Mouse (Mus musculus): ENCODE measurements around the gene Ddx46. TPM values are rescaled to one million over a fixed set of nuclear protein-coding genes. Genes with fewer than 3 reads are reported as not detected.

Gene Ddx46
- polyA plus RNA-seq, 1 experiment = 10.4 TPM

DNA sequence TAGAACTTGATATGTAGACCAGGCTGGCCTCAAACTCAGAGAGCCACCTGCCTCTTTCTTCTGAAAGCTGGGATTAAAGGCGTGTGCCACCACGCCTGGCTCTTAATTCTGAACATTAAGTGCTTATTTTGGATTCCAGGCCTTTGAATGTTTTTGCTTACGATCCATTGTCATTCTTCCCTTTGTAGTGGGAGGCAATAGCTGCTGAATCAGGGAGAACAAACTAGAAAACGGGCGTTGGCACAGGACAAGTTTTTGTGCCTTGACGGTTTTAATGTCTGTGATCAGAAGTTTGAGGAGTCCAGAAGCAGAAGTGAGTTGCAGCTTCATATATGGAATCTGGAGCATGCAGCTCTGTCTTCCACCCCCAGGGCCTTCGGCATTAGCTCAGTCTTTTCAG, 95.9 kb downstream of the Ddx46 start:
- no peaks in the 10 kb centered on the region for H3K27me3 ChIP-seq (ENCODE audit: control insufficient read depth, insufficient read depth, low read length)
- no peak overlapping the region for H3K4me3 ChIP-seq (ENCODE audit: extremely low read depth, insufficient read depth, insufficient read length)
- H3K36me3 ChIP-seq (ENCODE audit: control insufficient read depth, insufficient read depth, low read length) = no peaks in the 10 kb centered on the region
- no peak for DNase-seq (ENCODE audit: low read depth in 1 of 2, low spot score in 2 of 2)
- H3K4me1 ChIP-seq (ENCODE audit: control insufficient read depth, insufficient read depth, insufficient read length) = no peaks in the 10 kb centered on the region
- TF ChIP-seq CTCF (IDR thresholded peaks at IDR 0.05; ENCODE audit: extremely low read depth, insufficient read depth, insufficient read length, insufficient replicate concordance) (no peak), POLR2A (IDR thresholded peaks at IDR 0.05; ENCODE audit: low read depth, low read length) (no peak)
- 95% methylated on average over 7 of the region's 7 CpGs for WGBS
- no peak overlapping the region for H3K27ac ChIP-seq (ENCODE audit: insufficient read depth, low read length)

Other genes with a start within 250 kb of the Ddx46 start
- 0.87 and 2.2 TPM in 2 replicates for gene Slc34a1, start 236.8 kb upstream of the Ddx46 start, polyA plus RNA-seq (2012; rRNA removed)
- not detected in 2 replicates for gene Pfn3, start 219.8 kb upstream of the Ddx46 start, polyA plus RNA-seq (2012; rRNA removed)
- 0.64 and 1.6 TPM in 2 replicates for gene F12, start 208.2 kb upstream of the Ddx46 start, polyA plus RNA-seq (2012; rRNA removed)
- 189 and 229 TPM in 2 replicates for gene Grk6, start 190.0 kb upstream of the Ddx46 start, polyA plus RNA-seq (2012; rRNA removed)
- 16.2 and 33.9 TPM in 2 replicates for gene Prr7, start 170.8 kb upstream of the Ddx46 start, polyA plus RNA-seq (2012; rRNA removed)
- gene Dbn1, start 146.9 kb upstream of the Ddx46 start, polyA plus RNA-seq (2012; rRNA removed) = 12.8 and 14.2 TPM in 2 replicates
- gene Pdlim7, start 121.4 kb upstream of the Ddx46 start, polyA plus RNA-seq (2012; rRNA removed) = 38.3 and 46.2 TPM in 2 replicates
- 248 and 364 TPM in 2 replicates for gene Dok3, start 105.7 kb upstream of the Ddx46 start, polyA plus RNA-seq (2012; rRNA removed)
- 101 and 113 TPM in 2 replicates for gene Ddx41, start 98.4 kb upstream of the Ddx46 start, polyA plus RNA-seq (2012; rRNA removed)
- 119 and 122 TPM in 2 replicates for gene Fam193b, start 63.9 kb upstream of the Ddx46 start, polyA plus RNA-seq (2012; rRNA removed)
- gene Tmed9, start 61.3 kb upstream of the Ddx46 start, polyA plus RNA-seq (2012; rRNA removed) = 42.4 and 45.7 TPM in 2 replicates
- gene B4galt7, start 35.1 kb upstream of the Ddx46 start, polyA plus RNA-seq (2012; rRNA removed) = 22.8 and 25.7 TPM in 2 replicates
- 7.6 and 8.5 TPM in 2 replicates for gene Caml, start 12.0 kb upstream of the Ddx46 start, polyA plus RNA-seq (2012; rRNA removed)
- 16.2 and 18.2 TPM in 2 replicates for gene B230219D22Rik, start 58.1 kb downstream of the Ddx46 start, polyA plus RNA-seq (2012; rRNA removed)
- gene Txndc15, start 79.6 kb downstream of the Ddx46 start, polyA plus RNA-seq (2012; rRNA removed) = 18.6 and 21.2 TPM in 2 replicates
- 14.1 and 23.5 TPM in 2 replicates for gene Pcbd2, start 92.3 kb downstream of the Ddx46 start, polyA plus RNA-seq (2012; rRNA removed)
- gene Catsper3, start 149.5 kb downstream of the Ddx46 start, polyA plus RNA-seq (2012; rRNA removed) = 0.06 TPM in 2 replicates
- gene Pitx1, start 201.2 kb downstream of the Ddx46 start, polyA plus RNA-seq (2012; rRNA removed) = not detected in 2 replicates